Mouse (Mus musculus) liver, embryonic 14.5 days (tissue): ENCODE data around the gene Clec14a. TPM values are rescaled to one million over a fixed set of nuclear protein-coding genes. Genes with fewer than 3 reads are reported as not detected.

Experiments
- ATAC-seq: fragments of 200-750 bp; cut with Nextera tagmentation; 2 replicates; pipeline ENCODE4 v1.8.0; 2017; ENCODE audit warnings: moderate number of reproducible peaks, mild to moderate bottlenecking, moderate library complexity; ENCODE audit not compliant: insufficient read depth
- DNase-seq, 3 experiments: peaks; one replicate each; pipeline ENCODE4 v3.0.0-alpha.2; 2012 to 2013; ENCODE audit warnings: low read depth in 3 of 3, low spot score in 3 of 3
- H3K27ac ChIP-seq: fragments of 300-500 bp; sonication (generic); 2 replicates; pipeline ENCODE4 v1.5.1; 2014; ENCODE audit warnings: moderate library complexity, mild to moderate bottlenecking, control low read depth, inconsistent platforms
- H3K27me3 ChIP-seq: fragments of 300-500 bp; sonication (generic); 2 replicates; pipeline ENCODE4 v1.6.1; 2014; ENCODE audit warnings: mild to moderate bottlenecking, low read length, moderate library complexity; ENCODE audit not compliant: control insufficient read depth, insufficient read depth
- H3K36me3 ChIP-seq: fragments of 300-500 bp; sonication (generic); replicated peaks from 2 replicates; pipeline ENCODE4 v1.6.1; 2014; ENCODE audit warnings: low read depth; ENCODE audit not compliant: control insufficient read depth, insufficient read depth
- H3K4me1 ChIP-seq, 2 experiments: fragments of 200-500 bp in 1 of 2; fragments of 300-500 bp in 1 of 2; sonication (generic) in 1 of 2; replicated peaks; 2 replicates each; pipeline ENCODE4 v1.6.1; 2012 to 2014; ENCODE audit warnings: antibody characterized with exemption in 1 of 2, inconsistent platforms in 1 of 2, low read length in 1 of 2; ENCODE audit not compliant: control insufficient read depth in 2 of 2, insufficient read depth in 2 of 2
- H3K4me2 ChIP-seq: fragments of 300-500 bp; sonication (generic); 2 replicates; pipeline ENCODE4 v1.6.1; 2014; ENCODE audit warnings: low read depth, mild to moderate bottlenecking, control low read depth, moderate library complexity
- H3K4me3 ChIP-seq, 2 experiments: fragments of 200-500 bp in 1 of 2; fragments of 300-500 bp in 1 of 2; sonication (generic) in 1 of 2; 2 replicates each; pipeline ENCODE4 v1.5.1; 2012 to 2014; ENCODE audit warnings: low read depth in 2 of 2, low read length in 2 of 2, mild to moderate bottlenecking in 2 of 2, control low read depth in 1 of 2, inconsistent platforms in 1 of 2, moderate library complexity in 1 of 2; ENCODE audit not compliant: insufficient read depth in 1 of 2
- H3K9ac ChIP-seq: fragments of 300-500 bp; sonication (generic); replicated peaks from 2 replicates; pipeline ENCODE4 v1.6.1; 2014; ENCODE audit warnings: mild to moderate bottlenecking, control low read depth, moderate library complexity
- H3K9me3 ChIP-seq: fragments of 300-500 bp; sonication (generic); 2 replicates; pipeline ENCODE4 v1.6.1; 2016; ENCODE audit warnings: low read length, mixed read lengths; ENCODE audit not compliant: control insufficient read depth
- CTCF ChIP-seq: IDR thresholded peaks from 2 replicates; pipeline ENCODE4 v1.5.1; 2016; ENCODE audit warnings: antibody characterized with exemption, low read depth, control low read depth
- EP300 ChIP-seq: IDR thresholded peaks from 2 replicates; pipeline ENCODE4 v1.6.1; 2016; ENCODE audit warnings: antibody characterized with exemption, low read depth
- whole genome bisulfite sequencing: fragments of 180-500 bp; shearing (Covaris S2); extraction: QIAGEN DNeasy Blood & Tissue Kit; methylation state at CpG from one replicate; pipeline ENCODE4 v1.1.7; 2014; ENCODE audit not compliant: insufficient replicate concordance; 5-methylcytosine and 5-hydroxymethylcytosine counted together
- polyA plus RNA-seq, 2 experiments: library from polyadenylated mRNA; depleted of rRNA in 1 of 2; stranded (reverse) in 1 of 2; unstranded in 1 of 2; fragments of >200 nt; fragmentation: Nextera tagmentation in 1 of 2; extraction: Ambion mirVana in 1 of 2; gene quantifications; 2 replicates each; pipeline versions ENCODE4 v1.2.1 to v1.2.3; 2012 to 2014

The Clec14a gene
- polyA plus RNA-seq, 2 experiments, result 2.6 to 5.4 TPM

DNA sequence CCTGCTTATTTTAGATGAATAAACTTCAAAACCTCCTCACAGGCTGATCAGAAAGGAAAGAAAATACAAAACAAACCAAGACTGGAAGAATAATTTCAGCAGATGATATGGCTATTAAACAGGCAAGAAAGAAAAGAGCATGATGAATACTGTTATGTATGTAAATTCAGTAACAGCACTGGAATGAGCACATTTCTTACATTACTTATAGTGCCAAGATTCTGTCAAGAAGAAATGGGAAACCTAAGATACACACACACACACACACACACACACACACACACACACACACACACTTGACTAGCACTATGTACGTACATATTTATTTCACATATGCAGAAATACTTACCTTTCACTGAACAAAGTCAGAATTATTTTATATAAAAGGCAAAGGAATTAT lies 17.2 kb downstream of the Clec14a start:
- H3K4me1 ChIP-seq, result no peaks in the 10 kb centered on the region
- 62% methylated on average over 1 of the region's 1 CpGs for WGBS
- no peak overlapping the region for H3K4me2 ChIP-seq
- no peak overlapping the region for H3K9ac ChIP-seq
- no peak for TF ChIP-seq EP300
- no peak for TF ChIP-seq CTCF
- no peaks in the 10 kb centered on the region for H3K27me3 ChIP-seq
- no peak overlapping the region for H3K27ac ChIP-seq
- ATAC-seq, result no peak
- DNase-seq, result no peak
- H3K9me3 ChIP-seq, result no peaks in the 10 kb centered on the region
- no peak overlapping the region for H3K4me3 ChIP-seq
- no peaks in the 10 kb centered on the region for H3K36me3 ChIP-seq

GRCm38 (mm10) chr12:58232489-58232888 lies 36.6 kb downstream of the Clec14a start:
- ATAC-seq (no peak), DNase-seq (no peak)
- WGBS, result 38% methylated on average over 2 of the region's 2 CpGs
- Histone ChIP-seq H3K27me3 (no peaks in the 10 kb centered on the region), H3K4me3 (no peak overlapping the region), H3K27ac (no peak overlapping the region), H3K9ac (no peak overlapping the region), H3K9me3 (no peaks in the 10 kb centered on the region), H3K36me3 (no peaks in the 10 kb centered on the region), H3K4me2 (no peak overlapping the region), H3K4me1 (no peaks in the 10 kb centered on the region)
- TF ChIP-seq CTCF (no peak), EP300 (no peak)

DNA sequence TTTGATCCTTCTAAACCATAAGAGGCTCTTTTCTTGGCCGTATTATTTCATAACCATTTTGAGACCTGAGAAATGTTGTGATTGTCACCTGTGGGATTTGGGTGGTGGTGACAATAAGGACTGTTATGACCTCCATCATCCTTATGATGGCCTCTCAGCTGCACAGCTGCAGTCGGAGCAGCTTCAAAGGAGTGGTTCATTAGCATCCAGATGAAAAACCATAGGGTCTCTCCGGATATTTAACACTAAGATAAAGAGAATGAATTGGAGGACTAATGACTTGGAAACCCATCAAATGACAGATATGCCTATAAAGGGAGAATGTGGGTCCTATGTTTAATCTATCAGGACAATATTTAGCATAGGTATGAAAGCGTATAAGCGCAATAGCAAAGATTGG lies 43.4 kb downstream of the Clec14a start:
- Histone ChIP-seq H3K4me1 (no peaks in the 10 kb centered on the region), H3K4me2 (no peak overlapping the region), H3K27me3 (no peaks in the 10 kb centered on the region), H3K9ac (no peak overlapping the region), H3K4me3 (no peak overlapping the region), H3K27ac (no peak overlapping the region), H3K9me3 (no peaks in the 10 kb centered on the region), H3K36me3 (no peaks in the 10 kb centered on the region)
- DNase-seq (no peak), ATAC-seq (no peak)
- WGBS, result 66% methylated on average over 5 of the region's 5 CpGs
- TF ChIP-seq CTCF, result no peak
- no peak for TF ChIP-seq EP300

DNA sequence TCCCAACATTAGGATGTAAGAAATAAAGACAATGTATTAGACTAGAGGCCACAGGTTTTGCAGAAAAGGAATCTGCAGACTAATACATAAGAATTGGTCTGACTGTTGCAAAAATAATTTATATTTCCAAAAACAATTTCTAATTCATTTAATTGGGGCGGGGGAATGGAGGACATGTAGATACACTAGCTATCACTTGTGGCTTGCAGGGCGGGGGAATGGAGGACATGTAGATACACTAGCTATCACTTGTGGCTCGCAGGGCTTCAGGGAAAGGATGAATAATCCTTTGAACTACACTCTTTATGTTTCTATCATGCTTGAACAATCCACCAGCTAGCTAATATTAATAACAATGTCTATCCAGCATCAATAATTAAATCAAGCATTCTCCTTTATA lies 50.0 kb downstream of the Clec14a start:
- no peaks in the 10 kb centered on the region for H3K9me3 ChIP-seq
- no peak overlapping the region for H3K27ac ChIP-seq
- no peak overlapping the region for H3K9ac ChIP-seq
- WGBS, result 56% methylated on average over 3 of the region's 3 CpGs
- TF ChIP-seq CTCF, result no peak
- TF ChIP-seq EP300, result no peak
- no peak overlapping the region for H3K4me3 ChIP-seq
- H3K4me1 ChIP-seq, result no peaks in the 10 kb centered on the region
- peaks cover 3% of the 10 kb centered on the region for H3K27me3 ChIP-seq
- no peaks in the 10 kb centered on the region for H3K36me3 ChIP-seq
- no peak overlapping the region for H3K4me2 ChIP-seq
- DNase-seq, result no peak
- ATAC-seq, result no peak

GRCm38 (mm10) chr12:58216218-58216617 lies 52.9 kb downstream of the Clec14a start:
- H3K9ac ChIP-seq, result no peak overlapping the region
- ATAC-seq (no peak), DNase-seq (no peak)
- no peak overlapping the region for H3K27ac ChIP-seq
- WGBS, result 20% methylated on average over 2 of the region's 2 CpGs
- no peak overlapping the region for H3K4me3 ChIP-seq
- H3K9me3 ChIP-seq, result no peaks in the 10 kb centered on the region
- H3K27me3 ChIP-seq, result peaks cover 31% of the 10 kb centered on the region
- TF ChIP-seq CTCF, result no peak
- no peak for TF ChIP-seq EP300
- no peaks in the 10 kb centered on the region for H3K36me3 ChIP-seq
- H3K4me2 ChIP-seq, result no peak overlapping the region
- no peaks in the 10 kb centered on the region for H3K4me1 ChIP-seq

Other genes with a start within 250 kb of the Clec14a start
- 0.02 TPM in 1 of 2 replicates, not detected in the other for gene Sstr1, start 57.5 kb downstream of the Clec14a start, polyA plus RNA-seq (2012; rRNA removed)
- not detected in 2 replicates for gene Sstr1, start 57.5 kb downstream of the Clec14a start, polyA plus RNA-seq (2014; fragmentation: Nextera tagmentation; extraction: Ambion mirVana)